8 mouse cellular contexts compared by ENCODE assay signal in genomic region chr19:8990432-8991102, GRCm38 (mm10). TPM values are rescaled to one million over a fixed set of nuclear protein-coding genes. Genes with fewer than 3 reads are reported as not detected.
DNase-seq lines count a peak whose midpoint lies in the region; ATAC-seq lines count a peak whose summit lies in the region.

No protein-coding gene starts in this region.

- peak overlapping the region; percentile 95 for H3K4me2 ChIP-seq in forebrain, embryonic 13.5 days
- H3K4me2 ChIP-seq in liver, embryonic 12.5 days: peak overlapping the region; percentile 87
- peak overlapping the region; percentile 68 for H3K4me2 ChIP-seq in neural tube, embryonic 13.5 days

- H3K27ac ChIP-seq in forebrain, embryonic 13.5 days: no peak overlapping the region
- H3K27ac ChIP-seq in liver, embryonic 12.5 days: no peak overlapping the region
- peak overlapping the region; percentile 20; the same call in 1 of the 2 replicates for H3K27ac ChIP-seq in neural tube, embryonic 13.5 days (replicated peaks)

- H3K27me3 ChIP-seq in forebrain, embryonic 13.5 days: peaks cover 42% of the 10 kb centered on the region
- H3K27me3 ChIP-seq in liver, embryonic 12.5 days (replicated peaks): peaks cover 65% of the 10 kb centered on the region
- H3K27me3 ChIP-seq in neural tube, embryonic 13.5 days: peaks cover 57% of the 10 kb centered on the region

- H3K9me3 ChIP-seq in forebrain, embryonic 13.5 days (replicated peaks): no peaks in the 10 kb centered on the region
- no peaks in the 10 kb centered on the region for H3K9me3 ChIP-seq in liver, embryonic 12.5 days (replicated peaks)
- no peaks in the 10 kb centered on the region for H3K9me3 ChIP-seq in neural tube, embryonic 13.5 days

- H3K4me1 ChIP-seq in forebrain, embryonic 13.5 days: peaks cover 45% of the 10 kb centered on the region
- peaks cover 41% of the 10 kb centered on the region for H3K4me1 ChIP-seq in liver, embryonic 12.5 days
- H3K4me1 ChIP-seq in neural tube, embryonic 13.5 days (replicated peaks): peaks cover 37% of the 10 kb centered on the region

- peak; percentile 66 for ATAC-seq in forebrain, embryonic 13.5 days
- no peak for ATAC-seq in liver, embryonic 12.5 days
- peak; percentile 66 for ATAC-seq in neural tube, embryonic 13.5 days (ENCODE audit: low read depth)

- peak overlapping the region; percentile 51 for H3K4me3 ChIP-seq in forebrain, embryonic 13.5 days
- peak overlapping the region; percentile 59 for H3K4me3 ChIP-seq in liver, embryonic 12.5 days
- peak overlapping the region; percentile 46 for H3K4me3 ChIP-seq in neural tube, embryonic 13.5 days

- peak overlapping the region; percentile 56 for H3K9ac ChIP-seq in forebrain, embryonic 13.5 days
- H3K9ac ChIP-seq in liver, embryonic 12.5 days: 0 out of 2 replicates have a peak overlapping the region, but pooled peaks have one; percentile 60
- peak overlapping the region; percentile 73 for H3K9ac ChIP-seq in neural tube, embryonic 13.5 days

- intact Hi-C loops in left cerebral cortex, postnatal 14 days (cut with DNase I): no loop called here

- no peaks in the 10 kb centered on the region for H3K36me3 ChIP-seq in forebrain, embryonic 13.5 days (ENCODE audit: poor library complexity, severe bottlenecking)
- no peaks in the 10 kb centered on the region for H3K36me3 ChIP-seq in liver, embryonic 12.5 days
- no peaks in the 10 kb centered on the region for H3K36me3 ChIP-seq in neural tube, embryonic 13.5 days

- peak; percentile 32 for DNase-seq in thymus, postnatal 4 days
- DNase-seq in thymus, postnatal 0 days (ENCODE audit: low spot score): no peak
- no peak for DNase-seq in right cerebral cortex, postnatal 25 days
- DNase-seq in left cerebral cortex, postnatal 14 days (ENCODE audit: low spot score in 2 of 2): no peak
- DNase-seq in spleen, postnatal 14 days (ENCODE audit: low spot score in 2 of 2): no peak

- WGBS in forebrain, embryonic 13.5 days: 18% methylated on average over 14 of the region's 15 CpGs
- WGBS in liver, embryonic 12.5 days (ENCODE audit: insufficient replicate concordance): 20% methylated on average over 15 of the region's 15 CpGs
- WGBS in neural tube, embryonic 13.5 days: 17% methylated on average over 15 of the region's 15 CpGs

RNA-seq across cellular contexts. Expression of gene Ahnak, which starts 1.5 kb away (rescaled TPM):
- polyA plus RNA-seq in thymus, postnatal 0 days (2015; fragmentation: Nextera tagmentation; extraction: Ambion mirVana): 20.3 and 22.3 TPM in 2 replicates
- polyA plus RNA-seq in forebrain, embryonic 13.5 days (2015; fragmentation: Nextera tagmentation; extraction: Ambion mirVana): 2.8 and 3.0 TPM in 2 replicates
- 1.8 and 2.0 TPM in 2 replicates for polyA plus RNA-seq in liver, embryonic 12.5 days (2016; fragmentation: Nextera tagmentation; extraction: Ambion mirVana)
- 4.8 and 4.9 TPM in 2 replicates for polyA plus RNA-seq in neural tube, embryonic 13.5 days (2015; fragmentation: Nextera tagmentation; extraction: Ambion mirVana)
- 10 to 100 TPM; 15.7 to 23.9 TPM for total RNA-seq in left cerebral cortex, postnatal 14 days (2021)

RNA-seq across cellular contexts. Expression of gene Eef1g, which starts 23.7 kb away (rescaled TPM):
- polyA plus RNA-seq in thymus, postnatal 0 days (2015; fragmentation: Nextera tagmentation; extraction: Ambion mirVana): 326 and 340 TPM in 2 replicates
- polyA plus RNA-seq in forebrain, embryonic 13.5 days (2015; fragmentation: Nextera tagmentation; extraction: Ambion mirVana): 369 and 373 TPM in 2 replicates
- 358 and 366 TPM in 2 replicates for polyA plus RNA-seq in liver, embryonic 12.5 days (2016; fragmentation: Nextera tagmentation; extraction: Ambion mirVana)
- 323 and 328 TPM in 2 replicates for polyA plus RNA-seq in neural tube, embryonic 13.5 days (2015; fragmentation: Nextera tagmentation; extraction: Ambion mirVana)
- 100 to 1,000 TPM; 188 to 198 TPM for total RNA-seq in left cerebral cortex, postnatal 14 days (2021)

RNA-seq across cellular contexts. Expression of gene Tut1, which starts 36.9 kb away (rescaled TPM):
- polyA plus RNA-seq in thymus, postnatal 0 days (2015; fragmentation: Nextera tagmentation; extraction: Ambion mirVana): 31.2 and 32.4 TPM in 2 replicates
- polyA plus RNA-seq in forebrain, embryonic 13.5 days (2015; fragmentation: Nextera tagmentation; extraction: Ambion mirVana): 35.3 and 36.7 TPM in 2 replicates
- polyA plus RNA-seq in liver, embryonic 12.5 days (2016; fragmentation: Nextera tagmentation; extraction: Ambion mirVana): 26.0 and 27.7 TPM in 2 replicates
- 29.2 and 30.1 TPM in 2 replicates for polyA plus RNA-seq in neural tube, embryonic 13.5 days (2015; fragmentation: Nextera tagmentation; extraction: Ambion mirVana)
- total RNA-seq in left cerebral cortex, postnatal 14 days (2021): 10 to 100 TPM; 16.7 to 16.8 TPM

RNA-seq across cellular contexts. Expression of gene Mta2, which starts 48.9 kb away (rescaled TPM):
- polyA plus RNA-seq in thymus, postnatal 0 days (2015; fragmentation: Nextera tagmentation; extraction: Ambion mirVana): 203 and 214 TPM in 2 replicates
- polyA plus RNA-seq in forebrain, embryonic 13.5 days (2015; fragmentation: Nextera tagmentation; extraction: Ambion mirVana): 178 and 180 TPM in 2 replicates
- 138 and 140 TPM in 2 replicates for polyA plus RNA-seq in liver, embryonic 12.5 days (2016; fragmentation: Nextera tagmentation; extraction: Ambion mirVana)
- polyA plus RNA-seq in neural tube, embryonic 13.5 days (2015; fragmentation: Nextera tagmentation; extraction: Ambion mirVana): 126 and 141 TPM in 2 replicates
- 10 to 100 TPM; 48.6 to 50.3 TPM for total RNA-seq in left cerebral cortex, postnatal 14 days (2021)
